Mouse (Mus musculus) cortical plate, adult 2 months (tissue): ENCODE measurements at regions not wholly inside any gene's neighbourhood (a gene's known extent, or its start where the extent isn't known, plus 50 kb on each side); places are given as distances from the start of the nearest gene placed in this dataset.
"Not testable (repeated sequence)": the region's sequence is repeated elsewhere in the genome, so short reads cannot be mapped to it uniquely, and the experiment has no call there.

Source experiments
- H3K27ac ChIP-seq: fragments of 200-500 bp; 2 replicates; pipeline ENCODE4 v1.5.1; 2012; ENCODE audit warnings: low read length, control low read depth, inconsistent platforms; ENCODE audit not compliant: insufficient read depth
- H3K4me1 ChIP-seq: fragments of 200-500 bp; 2 replicates; pipeline ENCODE4 v1.6.1; 2011; ENCODE audit warnings: low read length; ENCODE audit not compliant: control insufficient read depth, insufficient read depth
- H3K4me3 ChIP-seq: fragments of 200-500 bp; 2 replicates; pipeline ENCODE4 v1.5.1; 2011; ENCODE audit warnings: mild to moderate bottlenecking, low read length, control low read depth; ENCODE audit not compliant: insufficient read depth
- CTCF ChIP-seq: fragments of 200-500 bp; IDR thresholded peaks from 2 replicates; pipeline ENCODE4 v1.5.1; 2011; ENCODE audit warnings: mild to moderate bottlenecking, control low read depth, low read length; ENCODE audit not compliant: insufficient read depth; ENCODE audit errors: extremely low read depth
- POLR2A ChIP-seq: fragments of 200-500 bp; IDR thresholded peaks from 2 replicates; pipeline ENCODE4 v1.6.1; 2011; ENCODE audit warnings: mild to moderate bottlenecking, low read length, control low read depth; ENCODE audit not compliant: insufficient read depth; ENCODE audit errors: extremely low read depth

- no peak overlapping the region for H3K4me3 ChIP-seq
- no peaks in the 10 kb centered on the region for H3K4me1 ChIP-seq
- TF ChIP-seq POLR2A, result no peak
- TF ChIP-seq CTCF, result no peak
- H3K27ac ChIP-seq, result no peak overlapping the region
These were observed 192.4 kb upstream of the Arrdc3 start for GRCm38 (mm10) chr13:80690654-80691386.

- TF ChIP-seq POLR2A (no peak), CTCF (no peak)
- H3K4me1 ChIP-seq, result no peaks in the 10 kb centered on the region
- H3K27ac ChIP-seq, result no peak overlapping the region
- H3K4me3 ChIP-seq, result no peak overlapping the region
These were observed 187.5 kb upstream of the Arrdc3 start for GRCm38 (mm10) chr13:80695549-80696150.

GRCm38 (mm10) chr13:80709531-80710306 is 173.5 kb upstream of the Arrdc3 start:
- TF ChIP-seq POLR2A (no peak), CTCF (no peak)
- Histone ChIP-seq H3K4me1 (peaks cover 4% of the 10 kb centered on the region; the same call in 1 of the 2 replicates), H3K4me3 (no peak overlapping the region), H3K27ac (no peak overlapping the region)

GRCm38 (mm10) chr13:80719313-80719712 is 163.9 kb upstream of the Arrdc3 start:
- Histone ChIP-seq H3K4me3 (no peak overlapping the region), H3K4me1 (no peaks in the 10 kb centered on the region), H3K27ac (no peak overlapping the region)
- no peak for TF ChIP-seq CTCF
- TF ChIP-seq POLR2A, result no peak

GRCm38 (mm10) chr13:80723215-80724006 is 159.8 kb upstream of the Arrdc3 start:
- H3K4me3 ChIP-seq, result no peak overlapping the region
- no peak overlapping the region for H3K27ac ChIP-seq
- TF ChIP-seq POLR2A, result no peak
- TF ChIP-seq CTCF, result no peak
- H3K4me1 ChIP-seq, result no peaks in the 10 kb centered on the region

- TF ChIP-seq POLR2A (no peak), CTCF (no peak)
These were observed 154.0 kb upstream of the Arrdc3 start for GRCm38 (mm10) chr13:80729202-80729601.

GRCm38 (mm10) chr13:80745991-80746390 is 137.2 kb upstream of the Arrdc3 start:
- no peak for TF ChIP-seq POLR2A
- no peak for TF ChIP-seq CTCF
- H3K27ac ChIP-seq, result no peak overlapping the region

More at GRCm38 (mm10) chr13:80729202-80729601, 154.0 kb upstream of the Arrdc3 start:
- Histone ChIP-seq H3K27ac (no peak overlapping the region), H3K4me3 (no peak overlapping the region), H3K4me1 (no peaks in the 10 kb centered on the region)

GRCm38 (mm10) chr13:80747022-80747421 is 136.2 kb upstream of the Arrdc3 start:
- H3K27ac ChIP-seq, H3K4me1 ChIP-seq, H3K4me3 ChIP-seq: not testable (repeated sequence)
- peak; percentile 44 for TF ChIP-seq CTCF

More at GRCm38 (mm10) chr13:80745991-80746390, 137.2 kb upstream of the Arrdc3 start:
- Histone ChIP-seq H3K4me3 (no peak overlapping the region), H3K4me1 (no peaks in the 10 kb centered on the region)
